Mouse (Mus musculus) thymus, postnatal 36 days (tissue): ENCODE results near the gene Ccdc89.

Source experiments
- DNase-seq, 2 experiments: peaks; one replicate each; pipeline ENCODE4 v3.0.0; 2022; ENCODE audit warnings: mixed read lengths in 2 of 2

Gene Ccdc89

DNA sequence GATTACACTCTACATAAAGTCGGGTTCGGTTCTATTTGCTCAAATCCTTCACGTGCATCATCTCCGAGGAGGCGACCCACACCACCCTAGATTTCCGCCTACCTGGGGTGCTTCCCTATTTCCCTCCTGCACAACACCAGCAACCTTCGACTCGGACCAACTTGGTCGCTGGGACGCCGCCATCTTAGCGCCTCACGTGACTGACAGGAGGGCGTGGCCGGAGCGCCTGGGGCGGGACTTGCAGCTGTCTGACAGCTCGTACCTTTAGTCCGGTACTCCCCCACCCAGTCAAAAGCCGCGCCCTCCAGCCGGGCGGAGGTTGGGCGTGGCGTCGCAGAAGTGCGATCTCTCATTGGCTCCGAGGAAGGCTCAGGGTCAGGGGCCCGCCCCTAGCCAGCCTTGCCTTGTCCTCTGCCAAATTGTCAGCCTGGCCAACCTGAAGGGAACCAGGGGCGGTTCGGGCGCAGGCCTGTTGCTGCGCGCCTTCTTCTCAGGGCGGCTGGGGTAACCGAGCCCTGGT, 49.5 kb downstream of the Ccdc89 start, which contains the start of gene Tmem126b:
TSS of gene Tmem126b (minus strand) at position 209 of the 520 bp plus-strand sequence.
- peak; percentile 99 for DNase-seq

DNA sequence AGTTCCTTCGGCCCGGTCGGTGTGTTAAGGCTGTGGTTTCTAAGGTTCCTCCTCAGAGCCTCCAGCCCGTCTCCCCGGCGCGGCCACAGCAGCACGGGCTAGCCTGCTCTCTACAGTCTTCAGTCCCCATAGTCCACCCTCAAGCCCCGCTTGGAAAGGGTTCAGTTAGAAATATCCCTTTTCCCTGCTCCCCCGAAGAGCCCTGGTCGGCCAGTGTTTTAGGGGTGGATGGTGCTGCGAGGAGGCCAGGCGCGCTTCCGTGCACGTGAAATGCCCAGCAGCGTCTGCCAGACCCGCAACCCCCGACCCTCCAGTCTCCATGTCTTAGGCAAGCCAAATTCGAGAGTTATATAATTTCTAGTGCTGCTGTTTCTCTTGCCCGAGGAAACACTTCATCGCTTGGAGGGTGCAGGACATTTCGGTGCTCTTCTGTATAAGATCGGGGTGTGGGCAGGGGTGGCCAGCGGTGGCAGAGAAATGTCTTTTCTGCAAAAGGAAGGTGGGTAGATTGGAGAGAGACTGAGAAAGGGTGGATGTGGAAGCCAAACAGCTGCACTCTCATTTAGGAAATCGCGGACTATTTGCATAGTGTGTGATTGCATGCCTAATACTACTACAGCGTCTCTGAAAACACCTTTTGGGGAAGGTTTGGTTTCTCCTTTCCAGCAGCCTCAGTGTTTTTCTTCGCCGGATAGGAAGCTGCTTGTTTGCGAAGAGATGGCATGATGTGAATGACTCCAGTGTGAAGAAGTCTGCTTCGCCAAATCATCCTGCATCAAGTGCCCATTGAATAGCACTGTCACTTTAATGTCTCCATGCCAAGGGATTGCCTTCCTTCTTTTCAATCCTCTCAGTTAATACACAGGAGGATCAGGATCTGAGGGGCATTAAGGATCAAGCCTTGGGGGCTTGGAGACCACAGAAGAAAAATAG, 50.2 kb downstream of the Ccdc89 start, which contains the start of gene Dlg2:
TSS of gene Dlg2 (plus strand) at position 360 of the 933 bp plus-strand sequence.
- DNase-seq = no peak
